Mouse (Mus musculus) midbrain, embryonic 16.5 days (tissue): ENCODE measurements around the gene Mfsd1. TPM values are rescaled to one million over a fixed set of nuclear protein-coding genes. Genes with fewer than 3 reads are reported as not detected.
A peak's percentile ranks its signal among the peaks of the same experiment; 100 is the strongest.

Experiments
- ATAC-seq: fragments of 200-750 bp; cut with Nextera tagmentation; 2 replicates; pipeline ENCODE4 v1.8.0; 2017; ENCODE audit warnings: moderate TSS enrichment
- H3K27ac ChIP-seq: fragments of 300-500 bp; sonication (generic); 2 replicates; pipeline ENCODE4 v1.5.1; 2014; ENCODE audit warnings: mild to moderate bottlenecking, low read length, mixed read lengths
- H3K27me3 ChIP-seq: fragments of 300-500 bp; sonication (generic); 2 replicates; pipeline ENCODE4 v1.6.1; 2014; ENCODE audit warnings: low read depth, low read length, mixed read lengths; ENCODE audit not compliant: control insufficient read depth, insufficient read depth
- H3K36me3 ChIP-seq: fragments of 300-500 bp; sonication (generic); 2 replicates; pipeline ENCODE4 v1.6.1; 2014; ENCODE audit warnings: mild to moderate bottlenecking, low read length, moderate library complexity, mixed read lengths; ENCODE audit not compliant: control insufficient read depth, insufficient read depth
- H3K4me1 ChIP-seq: fragments of 300-500 bp; sonication (generic); 2 replicates; pipeline ENCODE4 v1.6.1; 2014; ENCODE audit warnings: mild to moderate bottlenecking, low read length, mixed read lengths; ENCODE audit not compliant: control insufficient read depth, insufficient read depth
- H3K4me2 ChIP-seq: fragments of 300-500 bp; sonication (generic); 2 replicates; pipeline ENCODE4 v1.6.1; 2014; ENCODE audit warnings: mild to moderate bottlenecking, low read length, mixed read lengths
- H3K4me3 ChIP-seq: fragments of 300-500 bp; sonication (generic); 2 replicates; pipeline ENCODE4 v1.5.1; 2014; ENCODE audit warnings: low read depth, mild to moderate bottlenecking, low read length, moderate library complexity, mixed read lengths
- H3K9ac ChIP-seq: fragments of 300-500 bp; sonication (generic); 2 replicates; pipeline ENCODE4 v1.6.1; 2014; ENCODE audit warnings: low read depth, low read length, mixed read lengths
- H3K9me3 ChIP-seq: fragments of 300-500 bp; sonication (generic); replicated peaks from 2 replicates; pipeline ENCODE4 v1.6.1; 2014; ENCODE audit warnings: mild to moderate bottlenecking, low read length, mixed read lengths; ENCODE audit not compliant: control insufficient read depth, poor library complexity, severe bottlenecking
- WGBS: fragments of 180-500 bp; shearing (Covaris S2); extraction: QIAGEN DNeasy Blood & Tissue Kit; methylation state at CpG from one replicate; pipeline ENCODE4 v1.1.7; 2014; 5-methylcytosine and 5-hydroxymethylcytosine counted together
- polyA plus RNA-seq: library from polyadenylated mRNA; unstranded; fragments of >200 nt; fragmentation: Nextera tagmentation; extraction: Ambion mirVana; gene quantifications from 2 replicates; pipeline ENCODE4 v1.2.1, GENCODE M21; 2015

Gene Mfsd1
- 29.5 and 29.6 TPM in 2 replicates for polyA plus RNA-seq

DNA sequence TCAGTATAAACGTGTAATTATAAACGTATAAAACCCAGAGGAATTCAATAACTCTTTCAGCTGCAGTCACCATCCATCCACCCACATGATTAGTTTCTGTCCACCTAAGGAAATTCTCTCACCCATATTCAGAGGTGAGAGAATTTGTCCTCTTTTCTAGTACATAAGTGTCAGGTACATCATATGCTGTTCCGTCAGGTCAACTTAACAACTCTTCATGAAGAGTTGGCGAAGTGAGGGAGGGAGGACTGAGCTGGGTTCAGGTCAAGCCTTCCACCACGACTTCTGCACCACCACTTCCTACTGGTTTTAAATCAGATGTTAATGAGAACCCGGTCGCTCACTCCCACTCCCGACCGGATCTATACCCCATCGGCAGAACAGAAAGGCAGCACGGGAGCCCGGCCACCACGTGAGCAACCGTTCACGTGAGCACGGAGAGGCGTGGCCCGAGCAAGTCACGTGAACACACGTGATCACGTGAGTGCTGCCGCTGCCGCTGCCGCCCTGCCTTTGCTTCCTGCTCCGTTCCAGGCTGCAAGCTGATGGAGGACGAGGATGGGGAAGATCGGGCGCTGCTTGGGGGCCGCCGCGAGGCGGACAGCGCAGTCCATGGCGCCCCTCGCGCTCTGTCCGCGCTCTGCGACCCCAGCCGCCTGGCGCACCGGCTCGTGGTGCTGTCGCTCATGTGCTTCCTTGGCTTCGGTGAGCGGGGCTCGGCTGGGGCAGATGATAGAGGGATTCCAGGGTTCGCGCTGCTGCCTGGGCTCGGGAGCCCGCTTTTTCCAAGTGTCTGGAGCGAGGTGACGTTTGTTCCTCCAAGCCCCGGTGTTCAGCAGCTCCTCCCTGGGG is at the start of gene Mfsd1:
TSS of gene Mfsd1 (plus strand) at position 469 of the 852 bp plus-strand sequence.
- 4% methylated on average over 54 of the region's 54 CpGs for WGBS

DNA sequence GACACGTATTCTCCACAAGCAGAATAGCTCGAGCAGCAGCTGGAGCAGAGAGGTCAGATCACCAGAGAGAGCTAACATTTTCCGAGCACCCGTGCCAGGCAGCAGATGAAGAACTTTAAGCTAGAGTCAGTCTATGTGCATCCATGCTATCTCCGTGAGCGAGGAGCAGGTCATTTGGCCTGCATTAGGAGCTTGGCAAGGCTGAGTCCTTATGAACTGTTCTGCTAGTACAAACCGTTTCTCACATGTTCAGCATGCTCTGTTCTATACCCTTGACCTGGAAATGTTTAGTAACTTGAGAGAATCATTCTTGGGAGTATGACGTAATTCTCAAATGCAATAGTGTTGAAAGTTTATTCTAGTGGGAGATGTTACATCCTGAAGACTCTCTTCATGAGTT is 38.9 kb upstream of the Mfsd1 start:
- Histone ChIP-seq H3K9me3 (no peaks in the 10 kb centered on the region), H3K27me3 (no peaks in the 10 kb centered on the region), H3K36me3 (no peaks in the 10 kb centered on the region), H3K4me1 (no peaks in the 10 kb centered on the region), H3K4me3 (no peak overlapping the region), H3K9ac (no peak overlapping the region), H3K4me2 (no peak overlapping the region), H3K27ac (no peak overlapping the region)
- WGBS: 78% methylated on average over 8 of the region's 8 CpGs
- ATAC-seq: no peak

More for the DNA sequence above, at the start of gene Mfsd1:
- Histone ChIP-seq H3K9ac (peak within 1 kb of the TSS; percentile 88), H3K36me3 (peaks cover 3% of the 10 kb centered on the region; the same call in 1 of the 2 replicates), H3K27me3 (peaks cover 2% of the 10 kb centered on the region; the same call in 1 of the 2 replicates), H3K4me3 (peak within 1 kb of the TSS; percentile 94), H3K4me1 (peaks cover 15% of the 10 kb centered on the region; the same call in 1 of the 2 replicates), H3K4me2 (peak within 1 kb of the TSS; percentile 86), H3K27ac (peak within 1 kb of the TSS; percentile 72), H3K9me3 (no peaks in the 10 kb centered on the region)
- ATAC-seq: peak; percentile 96

DNA sequence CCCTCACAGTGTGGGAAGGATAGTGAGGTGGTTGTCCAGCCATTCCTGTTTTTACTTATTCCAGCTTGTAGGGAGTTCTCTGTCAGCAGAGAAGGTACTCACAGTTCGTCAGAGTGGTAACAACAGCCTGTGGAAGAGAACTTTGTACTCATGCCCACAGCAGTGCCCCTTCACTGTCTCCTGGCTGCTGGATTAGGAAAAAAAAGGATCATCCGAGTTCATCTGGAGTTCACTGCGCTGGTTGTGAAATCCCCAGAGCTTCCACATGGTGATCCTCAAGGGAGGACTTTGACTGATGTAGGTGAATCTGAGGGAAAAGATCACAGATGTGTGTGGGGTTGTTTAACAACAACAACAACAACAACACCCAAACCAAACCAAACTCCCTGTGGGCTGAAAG is 31.3 kb upstream of the Mfsd1 start:
- Histone ChIP-seq H3K9ac (no peak overlapping the region), H3K27me3 (no peaks in the 10 kb centered on the region), H3K4me1 (no peaks in the 10 kb centered on the region), H3K9me3 (no peaks in the 10 kb centered on the region), H3K4me3 (no peak overlapping the region), H3K36me3 (no peaks in the 10 kb centered on the region), H3K4me2 (no peak overlapping the region), H3K27ac (no peak overlapping the region)
- WGBS: 73% methylated on average over 3 of the region's 3 CpGs
- ATAC-seq: no peak

DNA sequence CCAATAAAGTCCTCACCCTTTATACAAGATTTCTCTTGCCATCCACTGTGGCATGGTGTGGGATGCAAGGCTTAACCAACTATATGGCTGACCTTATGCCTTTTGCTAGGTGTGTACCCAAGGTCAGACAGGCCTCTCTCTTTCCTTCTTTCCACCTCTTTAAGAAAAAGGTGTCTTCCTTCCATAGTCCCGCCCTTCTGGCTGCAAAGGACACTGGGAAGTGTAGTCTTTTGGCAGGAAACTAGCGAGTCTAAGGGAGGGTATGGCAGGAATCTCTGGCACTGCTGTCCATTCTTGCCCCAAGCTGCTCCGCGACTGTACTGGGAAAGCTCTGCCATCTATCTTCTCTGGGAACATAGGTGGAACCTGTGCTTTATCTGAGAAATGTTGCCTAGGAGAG is 29.3 kb upstream of the Mfsd1 start:
- peak; percentile 42 for ATAC-seq
- Histone ChIP-seq H3K27me3 (no peaks in the 10 kb centered on the region), H3K9me3 (no peaks in the 10 kb centered on the region), H3K4me2 (peak overlapping the region; percentile 37; the same call in 1 of the 2 replicates), H3K27ac (no peak overlapping the region), H3K36me3 (no peaks in the 10 kb centered on the region), H3K4me3 (no peak overlapping the region), H3K9ac (no peak overlapping the region), H3K4me1 (peaks cover 9% of the 10 kb centered on the region; the same call in 1 of the 2 replicates)
- 45% methylated on average over 4 of the region's 4 CpGs for WGBS

DNA sequence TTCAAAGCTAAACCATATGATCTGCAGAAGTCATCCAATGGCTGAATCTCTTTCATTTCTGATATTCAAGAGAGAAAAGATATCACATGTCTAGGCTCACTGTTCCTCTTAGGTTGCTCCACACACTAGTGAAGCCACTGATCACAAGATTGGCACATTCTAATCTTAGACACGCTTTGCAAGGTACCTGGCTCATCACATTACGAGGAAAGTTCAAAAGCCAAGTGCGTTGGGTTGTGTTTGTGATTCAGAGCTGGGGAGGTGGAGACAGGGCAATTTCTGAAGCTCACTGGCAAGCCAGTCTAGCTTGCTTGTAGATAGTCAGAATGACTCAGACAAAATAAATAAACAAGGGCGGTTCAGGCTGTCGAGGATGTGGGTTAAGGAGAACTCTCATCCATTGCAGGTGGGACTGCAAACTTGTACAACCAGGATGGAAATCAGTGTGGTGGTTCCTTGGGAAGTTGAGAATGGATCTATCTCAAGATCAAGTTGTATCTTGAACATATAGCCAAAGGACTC is 28.6 kb upstream of the Mfsd1 start:
- H3K4me2 ChIP-seq: no peak overlapping the region
- H3K27me3 ChIP-seq: no peaks in the 10 kb centered on the region
- ATAC-seq: no peak
- no peaks in the 10 kb centered on the region for H3K36me3 ChIP-seq
- no peak overlapping the region for H3K9ac ChIP-seq
- H3K4me1 ChIP-seq: peaks cover 9% of the 10 kb centered on the region; the same call in 1 of the 2 replicates
- WGBS: 90% methylated on average over 5 of the region's 5 CpGs
- H3K27ac ChIP-seq: no peak overlapping the region
- no peak overlapping the region for H3K4me3 ChIP-seq
- H3K9me3 ChIP-seq: no peaks in the 10 kb centered on the region

GRCm38 (mm10) chr3:67555211-67555610 is 27.3 kb upstream of the Mfsd1 start:
- H3K9me3 ChIP-seq: no peaks in the 10 kb centered on the region
- WGBS: 81% methylated on average over 5 of the region's 5 CpGs
- no peak for ATAC-seq
- no peak overlapping the region for H3K9ac ChIP-seq
- peaks cover 9% of the 10 kb centered on the region; the same call in 1 of the 2 replicates for H3K4me1 ChIP-seq
- H3K4me3 ChIP-seq: no peak overlapping the region
- H3K36me3 ChIP-seq: no peaks in the 10 kb centered on the region
- no peaks in the 10 kb centered on the region for H3K27me3 ChIP-seq
- no peak overlapping the region for H3K27ac ChIP-seq
- no peak overlapping the region for H3K4me2 ChIP-seq

DNA sequence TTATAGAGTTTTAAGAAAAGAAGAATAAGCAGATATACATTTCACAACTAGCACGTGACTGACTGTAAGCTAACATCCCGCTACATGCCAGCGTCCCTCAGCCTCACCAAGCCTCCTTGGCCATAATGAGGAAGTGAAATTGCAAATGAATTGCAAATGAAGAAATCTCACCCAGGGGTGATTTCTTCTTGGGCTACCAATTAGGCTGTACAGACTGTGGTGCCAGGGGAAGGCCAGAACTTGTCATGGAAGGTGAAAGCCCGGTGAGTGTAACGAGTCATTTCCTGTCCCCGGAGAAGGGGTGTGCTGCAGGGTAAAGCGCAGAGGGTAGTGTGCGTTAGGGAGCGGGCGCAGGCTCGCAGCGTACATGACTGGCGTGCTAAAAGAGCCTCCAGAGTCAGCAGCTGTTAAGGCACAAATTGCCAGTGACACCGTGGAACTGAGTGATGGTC is 25.3 kb upstream of the Mfsd1 start:
- Histone ChIP-seq H3K4me1 (peaks cover 9% of the 10 kb centered on the region; the same call in 1 of the 2 replicates), H3K4me3 (peak overlapping the region; percentile 25), H3K27ac (peak overlapping the region; percentile 33; the same call in 1 of the 2 replicates), H3K9ac (peak overlapping the region; percentile 15; the same call in 1 of the 2 replicates), H3K9me3 (no peaks in the 10 kb centered on the region), H3K36me3 (no peaks in the 10 kb centered on the region), H3K4me2 (peak overlapping the region; percentile 52), H3K27me3 (no peaks in the 10 kb centered on the region)
- WGBS: 19% methylated on average over 14 of the region's 14 CpGs
- peak; percentile 92 for ATAC-seq

DNA sequence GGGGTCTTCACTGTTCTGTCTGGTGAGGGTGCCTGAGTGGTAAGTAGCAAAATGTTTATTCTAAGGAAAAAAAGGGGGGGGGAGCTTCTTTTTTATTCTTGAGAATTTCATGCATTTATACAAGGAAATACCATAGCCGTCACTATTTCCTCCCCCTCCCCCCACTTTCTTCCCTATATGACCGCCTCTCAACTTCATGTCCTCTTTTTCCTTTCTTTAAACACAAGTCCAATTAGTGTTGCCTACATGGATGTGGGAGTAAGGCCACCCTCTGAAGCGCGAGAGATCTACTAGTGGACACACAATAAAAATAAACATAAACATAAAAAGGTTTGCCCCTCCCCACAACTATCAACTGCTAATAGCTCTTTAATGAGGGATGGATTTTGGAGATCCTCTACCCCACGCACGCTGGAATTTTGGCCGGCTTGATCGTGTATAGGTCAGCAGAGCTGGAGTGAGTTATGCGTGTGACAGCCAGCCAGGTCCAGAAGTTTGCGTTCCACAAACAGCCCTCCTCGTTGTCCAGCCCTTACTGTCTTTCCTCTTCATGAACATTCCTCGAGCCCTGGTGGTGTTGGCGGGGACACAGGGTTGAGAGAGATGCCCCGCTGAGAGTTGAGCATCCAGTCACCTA is 24.7 kb upstream of the Mfsd1 start:
- peaks cover 9% of the 10 kb centered on the region; the same call in 1 of the 2 replicates for H3K4me1 ChIP-seq
- H3K27me3 ChIP-seq: no peaks in the 10 kb centered on the region
- H3K9me3 ChIP-seq: no peaks in the 10 kb centered on the region
- H3K4me2 ChIP-seq: peak overlapping the region; percentile 52
- H3K36me3 ChIP-seq: no peaks in the 10 kb centered on the region
- no peak overlapping the region for H3K9ac ChIP-seq
- peak overlapping the region; percentile 67 for H3K27ac ChIP-seq
- peak overlapping the region; percentile 25; the same call in 1 of the 2 replicates for H3K4me3 ChIP-seq
- 70% methylated on average over 14 of the region's 14 CpGs for WGBS
- peak; percentile 46 for ATAC-seq
